Mouse (Mus musculus): ENCODE measurements at regions not wholly inside any gene's neighbourhood (a gene's known extent, or its start where the extent isn't known, plus 50 kb on each side); places are given as distances from the start of the nearest gene placed in this dataset.

- no peak for TF ChIP-seq POLR2A (IDR thresholded peaks at IDR 0.05; ENCODE audit: borderline replicate concordance, low read depth, low read length)
- TF ChIP-seq CTCF (IDR thresholded peaks at IDR 0.05; ENCODE audit: low read depth, low read length), result no peak
These were observed 81.0 kb downstream of the Barhl2 start for GRCm38 (mm10) chr5:106376781-106377525.
